Mouse (Mus musculus): ENCODE data around the gene Myo3b. TPM values are rescaled to one million over a fixed set of nuclear protein-coding genes. Genes with fewer than 3 reads are reported as not detected.

Gene Myo3b
- polyA plus RNA-seq, 1 experiment from 2014 or later = 0.21 TPM

- ATAC-seq = no peak
- WGBS = 90% methylated on average over 8 of the region's 8 CpGs
- Histone ChIP-seq H3K4me2 (replicated peaks) (no peak overlapping the region), H3K9ac (no peak overlapping the region), H3K4me3 (replicated peaks) (no peak overlapping the region), H3K36me3 (no peaks in the 10 kb centered on the region), H3K4me1 (replicated peaks) (no peaks in the 10 kb centered on the region), H3K27me3 (replicated peaks) (no peaks in the 10 kb centered on the region), H3K9me3 (no peaks in the 10 kb centered on the region), H3K27ac (no peak overlapping the region)
Measured at GRCm38 (mm10) chr2:70182150-70182670, 143.3 kb downstream of the Myo3b start.

GRCm38 (mm10) chr2:70187040-70187439 lies 148.1 kb downstream of the Myo3b start:
- Histone ChIP-seq H3K27ac (no peak overlapping the region), H3K9ac (no peak overlapping the region), H3K9me3 (no peaks in the 10 kb centered on the region), H3K4me2 (replicated peaks) (no peak overlapping the region), H3K4me3 (replicated peaks) (no peak overlapping the region), H3K4me1 (replicated peaks) (no peaks in the 10 kb centered on the region), H3K27me3 (replicated peaks) (no peaks in the 10 kb centered on the region), H3K36me3 (no peaks in the 10 kb centered on the region)
- 68% methylated on average over 6 of the region's 6 CpGs for WGBS
- no peak for ATAC-seq

- Histone ChIP-seq H3K4me3 (replicated peaks) (no peak overlapping the region), H3K9me3 (no peaks in the 10 kb centered on the region), H3K4me2 (replicated peaks) (no peak overlapping the region), H3K4me1 (replicated peaks) (no peaks in the 10 kb centered on the region), H3K27me3 (replicated peaks) (no peaks in the 10 kb centered on the region), H3K36me3 (no peaks in the 10 kb centered on the region), H3K27ac (no peak overlapping the region), H3K9ac (no peak overlapping the region)
- ATAC-seq = no peak
- WGBS = 64% methylated on average over 9 of the region's 9 CpGs
Measured at GRCm38 (mm10) chr2:70195418-70196248, 156.7 kb downstream of the Myo3b start.

- Histone ChIP-seq H3K4me2 (replicated peaks) (no peak overlapping the region), H3K9me3 (no peaks in the 10 kb centered on the region), H3K4me1 (replicated peaks) (no peaks in the 10 kb centered on the region), H3K27ac (no peak overlapping the region), H3K27me3 (replicated peaks) (no peaks in the 10 kb centered on the region), H3K4me3 (replicated peaks) (no peak overlapping the region), H3K9ac (no peak overlapping the region), H3K36me3 (no peaks in the 10 kb centered on the region)
- no peak for ATAC-seq
- 48% methylated on average over 11 of the region's 11 CpGs for WGBS
Measured at GRCm38 (mm10) chr2:70201796-70202555, 163.1 kb downstream of the Myo3b start.

- H3K27me3 ChIP-seq (replicated peaks) = no peaks in the 10 kb centered on the region
- no peak overlapping the region for H3K9ac ChIP-seq
- no peaks in the 10 kb centered on the region for H3K4me1 ChIP-seq (replicated peaks)
- 41% methylated on average over 8 of the region's 8 CpGs for WGBS
- H3K36me3 ChIP-seq = no peaks in the 10 kb centered on the region
- H3K27ac ChIP-seq = no peak overlapping the region
- no peak overlapping the region for H3K4me2 ChIP-seq (replicated peaks)
- H3K4me3 ChIP-seq (replicated peaks) = no peak overlapping the region
- no peak for ATAC-seq
- H3K9me3 ChIP-seq = no peaks in the 10 kb centered on the region
Measured at GRCm38 (mm10) chr2:70202578-70203167, 163.7 kb downstream of the Myo3b start.

DNA sequence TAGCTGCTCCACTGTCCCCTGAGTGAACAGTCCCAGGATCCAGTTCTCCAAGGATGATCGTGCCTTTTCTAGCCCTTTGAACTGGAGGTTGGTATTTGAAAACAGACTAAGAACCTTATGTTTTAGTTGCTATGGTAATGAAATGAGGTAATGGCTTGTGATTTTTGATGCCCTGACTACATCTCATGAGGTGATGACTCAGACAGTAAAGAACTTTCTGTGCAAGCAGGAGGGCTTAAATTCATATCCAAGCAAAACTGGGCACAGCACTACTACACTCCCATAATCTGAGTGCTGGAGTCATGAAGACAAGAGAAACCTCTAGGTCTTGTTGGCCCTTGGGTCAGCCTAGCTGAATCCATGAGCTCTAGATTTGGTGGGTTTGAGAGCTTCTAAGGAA lies 169.5 kb downstream of the Myo3b start:
- WGBS = 84% methylated on average over 1 of the region's 1 CpGs
- Histone ChIP-seq H3K27me3 (replicated peaks) (no peaks in the 10 kb centered on the region), H3K27ac (no peak overlapping the region), H3K4me1 (replicated peaks) (no peaks in the 10 kb centered on the region), H3K9me3 (peaks cover 3% of the 10 kb centered on the region; the same call in 1 of the 2 replicates), H3K36me3 (no peaks in the 10 kb centered on the region), H3K4me2 (replicated peaks) (no peak overlapping the region), H3K9ac (no peak overlapping the region), H3K4me3 (replicated peaks) (no peak overlapping the region)
- ATAC-seq = no peak

GRCm38 (mm10) chr2:70209790-70210189 lies 170.9 kb downstream of the Myo3b start:
- Histone ChIP-seq H3K27ac (no peak overlapping the region), H3K27me3 (replicated peaks) (no peaks in the 10 kb centered on the region), H3K36me3 (no peaks in the 10 kb centered on the region), H3K4me1 (replicated peaks) (no peaks in the 10 kb centered on the region), H3K4me3 (replicated peaks) (no peak overlapping the region), H3K9me3 (peaks cover 3% of the 10 kb centered on the region; the same call in 1 of the 2 replicates), H3K4me2 (replicated peaks) (no peak overlapping the region), H3K9ac (no peak overlapping the region)
- 82% methylated on average over 3 of the region's 3 CpGs for WGBS
- ATAC-seq = no peak

- no peak overlapping the region for H3K27ac ChIP-seq
- no peak overlapping the region for H3K4me2 ChIP-seq (replicated peaks)
- H3K27me3 ChIP-seq (replicated peaks) = no peaks in the 10 kb centered on the region
- no peaks in the 10 kb centered on the region for H3K4me1 ChIP-seq (replicated peaks)
- H3K9me3 ChIP-seq = peaks cover 3% of the 10 kb centered on the region; the same call in 1 of the 2 replicates
- no peak overlapping the region for H3K4me3 ChIP-seq (replicated peaks)
- H3K9ac ChIP-seq = no peak overlapping the region
- WGBS = 89% methylated on average over 22 of the region's 22 CpGs
- no peak for ATAC-seq
- H3K36me3 ChIP-seq = no peaks in the 10 kb centered on the region
Measured at GRCm38 (mm10) chr2:70210427-70211332, 171.8 kb downstream of the Myo3b start.

DNA sequence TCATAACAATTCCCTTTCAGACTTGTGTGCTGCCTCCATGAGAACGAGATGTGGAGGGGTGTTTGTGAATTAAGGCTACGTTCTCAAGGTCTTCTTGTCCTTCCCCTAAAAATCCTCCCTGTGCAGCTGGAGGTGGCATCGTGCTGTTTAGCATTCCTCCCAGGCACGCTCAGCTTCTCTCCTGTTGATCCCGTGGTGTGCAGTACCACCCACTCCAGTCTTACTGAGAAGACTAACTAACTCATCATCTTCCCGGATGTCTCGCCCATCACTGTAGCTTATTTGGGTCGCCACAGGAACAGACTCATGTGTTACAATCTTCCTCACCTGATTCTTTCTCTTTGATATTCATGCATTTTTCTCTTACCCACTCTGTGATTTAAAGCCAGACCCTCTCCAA lies 175.5 kb downstream of the Myo3b start:
- WGBS = 72% methylated on average over 8 of the region's 8 CpGs
- H3K27ac ChIP-seq = no peak overlapping the region

DNA sequence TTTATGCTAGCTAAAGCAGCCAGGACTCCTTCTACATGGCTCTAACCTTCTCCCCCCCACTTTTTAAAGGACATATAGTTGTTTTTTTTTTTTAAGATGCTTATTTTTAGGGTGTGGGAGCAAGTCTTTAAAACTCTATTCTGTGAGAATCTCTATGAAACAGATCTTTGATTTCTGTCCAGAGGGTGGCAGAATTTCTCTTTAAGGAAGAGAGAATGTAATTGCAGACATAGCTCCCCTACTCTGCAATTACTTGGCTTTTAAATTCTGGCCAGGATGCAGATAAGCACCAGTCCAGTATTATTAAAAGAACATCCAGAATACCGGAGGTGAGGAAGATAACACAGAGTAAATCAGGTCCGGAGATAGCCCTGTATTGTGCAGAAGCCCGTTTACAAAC lies 178.9 kb downstream of the Myo3b start:
- no peaks in the 10 kb centered on the region for H3K9me3 ChIP-seq
- H3K27me3 ChIP-seq (replicated peaks) = peaks cover 4% of the 10 kb centered on the region; the same call in 1 of the 2 replicates
- no peak for ATAC-seq
- no peak overlapping the region for H3K4me3 ChIP-seq (replicated peaks)
- no peak overlapping the region for H3K27ac ChIP-seq
- no peaks in the 10 kb centered on the region for H3K36me3 ChIP-seq
- H3K9ac ChIP-seq = no peak overlapping the region
- H3K4me1 ChIP-seq (replicated peaks) = no peaks in the 10 kb centered on the region
- H3K4me2 ChIP-seq (replicated peaks) = no peak overlapping the region
- 77% methylated on average over 3 of the region's 3 CpGs for WGBS

More for the DNA sequence above, 175.5 kb downstream of the Myo3b start:
- Histone ChIP-seq H3K27me3 (replicated peaks) (peaks cover 4% of the 10 kb centered on the region; the same call in 1 of the 2 replicates), H3K4me3 (replicated peaks) (no peak overlapping the region), H3K36me3 (no peaks in the 10 kb centered on the region), H3K9ac (no peak overlapping the region), H3K9me3 (peaks cover 3% of the 10 kb centered on the region; the same call in 1 of the 2 replicates), H3K4me1 (replicated peaks) (no peaks in the 10 kb centered on the region), H3K4me2 (replicated peaks) (no peak overlapping the region)
- no peak for ATAC-seq

GRCm38 (mm10) chr2:70218469-70218868 lies 179.5 kb downstream of the Myo3b start:
- 71% methylated on average over 8 of the region's 8 CpGs for WGBS

More at GRCm38 (mm10) chr2:70218469-70218868, 179.5 kb downstream of the Myo3b start:
- Histone ChIP-seq H3K27me3 (replicated peaks) (peaks cover 4% of the 10 kb centered on the region; the same call in 1 of the 2 replicates), H3K4me3 (replicated peaks) (no peak overlapping the region), H3K27ac (no peak overlapping the region), H3K9me3 (no peaks in the 10 kb centered on the region), H3K4me2 (replicated peaks) (no peak overlapping the region), H3K36me3 (no peaks in the 10 kb centered on the region), H3K9ac (no peak overlapping the region), H3K4me1 (replicated peaks) (no peaks in the 10 kb centered on the region)
- no peak for ATAC-seq
